Mouse (Mus musculus) kidney, adult 2 months (tissue): Measurements from ENCODE around the gene Nuak1.

ENCODE experiments used
- CTCF ChIP-seq: fragments of 200-500 bp; conservative IDR thresholded peaks from 2 replicates; pipeline ENCODE4 v1.5.1; 2011; ENCODE audit warnings: low read depth, mild to moderate bottlenecking, control low read depth, low read length, moderate library complexity, mixed read lengths; ENCODE audit not compliant: insufficient read depth, insufficient read length
- POLR2A ChIP-seq: fragments of 200-500 bp; IDR thresholded peaks from one replicate; pipeline ENCODE4 v1.6.1; 2011; ENCODE audit warnings: low read depth, low read length, control low read depth

DNA sequence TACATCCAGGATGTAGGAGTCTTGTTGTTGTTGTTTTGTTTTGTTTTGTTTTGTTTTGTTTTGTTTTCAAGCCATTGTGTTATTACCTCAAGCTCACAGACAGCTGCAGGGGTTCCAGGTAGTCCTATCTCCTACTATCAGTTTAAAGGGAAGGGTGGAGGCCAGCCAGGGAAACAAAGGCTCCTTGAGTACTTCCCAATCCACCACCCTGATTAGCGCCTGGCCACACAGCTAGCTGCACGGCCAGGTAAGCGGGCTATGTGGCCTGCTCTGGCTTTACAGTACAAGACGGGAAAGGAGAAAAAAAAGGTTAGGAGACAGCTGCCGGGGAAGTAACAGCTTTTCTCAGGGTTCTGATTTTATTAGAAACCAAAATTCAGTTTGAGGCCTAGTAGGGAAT lies 17.7 kb upstream of the Nuak1 start:
- TF ChIP-seq CTCF (no peak), POLR2A (no peak)
